Mouse (Mus musculus): ENCODE measurements around the gene Fgfr2. TPM values are rescaled to one million over a fixed set of nuclear protein-coding genes. Genes with fewer than 3 reads are reported as not detected.

Fgfr2 gene
- polyA plus RNA-seq, 1 experiment from 2014 or later, result 93.4 TPM

DNA sequence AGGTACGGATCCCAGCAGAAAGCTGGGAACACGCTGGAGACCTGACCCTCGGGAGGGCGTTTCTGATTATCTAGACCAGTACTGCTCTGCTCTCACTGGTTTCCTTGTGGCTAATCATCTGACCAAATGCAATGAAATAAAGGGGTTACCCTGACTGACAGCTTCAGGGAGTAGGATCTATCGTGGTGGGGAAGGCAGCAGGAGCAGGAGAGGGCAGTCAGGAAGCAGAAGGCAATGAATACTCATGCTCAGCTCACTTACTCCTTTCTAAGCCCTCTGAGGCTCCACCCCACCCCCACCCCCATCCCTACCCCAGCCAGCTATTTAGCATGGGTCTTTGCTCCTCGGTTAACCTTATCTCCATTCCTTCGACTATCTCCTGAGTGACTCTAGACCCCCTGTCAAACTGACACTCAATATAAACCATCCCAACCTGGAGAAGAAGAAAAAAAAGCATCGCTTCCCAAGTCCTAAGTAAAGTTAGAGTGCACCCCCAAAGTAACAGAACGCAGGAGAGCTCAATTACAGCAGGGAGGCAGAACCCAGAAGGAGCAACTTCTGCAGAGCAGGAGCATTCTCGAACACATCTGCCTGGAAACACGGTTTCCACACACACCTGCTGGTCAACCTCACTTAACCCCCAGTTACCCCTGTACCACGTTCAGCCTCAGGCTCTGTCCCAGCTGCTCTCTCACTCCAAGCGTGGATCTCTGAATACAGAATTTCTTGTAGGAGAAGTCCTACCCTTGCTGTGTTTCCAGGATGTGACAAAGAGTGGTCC lies 730.7 kb downstream of the Fgfr2 start:
- Histone ChIP-seq H3K4me2 (ENCODE audit: low read depth, low read length) (no peak overlapping the region), H3K27ac (ENCODE audit: low read length) (no peak overlapping the region), H3K4me3 (replicated peaks; ENCODE audit: low read length) (no peak overlapping the region), H3K4me1 (ENCODE audit: control insufficient read depth, insufficient read depth, low read length) (peaks cover 3% of the 10 kb centered on the region; the same call in 1 of the 2 replicates), H3K9me3 (replicated peaks; ENCODE audit: control insufficient read depth, low read length) (0 out of 2 replicates have a peak, but pooled peaks cover 4% of the 10 kb centered on the region), H3K9ac (ENCODE audit: low read length) (no peak overlapping the region), H3K27me3 (ENCODE audit: control insufficient read depth, insufficient read depth, low read length) (no peaks in the 10 kb centered on the region), H3K36me3 (ENCODE audit: control insufficient read depth, insufficient read depth, low read length) (no peaks in the 10 kb centered on the region)
- no peak for ATAC-seq (ENCODE audit: insufficient read depth, low FRiP score)
- WGBS, result 56% methylated on average over 13 of the region's 13 CpGs

- no peak overlapping the region for H3K4me3 ChIP-seq (replicated peaks; ENCODE audit: low read length)
- H3K36me3 ChIP-seq (ENCODE audit: control insufficient read depth, insufficient read depth, low read length), result no peaks in the 10 kb centered on the region
- no peaks in the 10 kb centered on the region for H3K9me3 ChIP-seq (replicated peaks; ENCODE audit: control insufficient read depth, low read length)
- no peak overlapping the region for H3K4me2 ChIP-seq (ENCODE audit: low read depth, low read length)
- WGBS, result 56% methylated on average over 7 of the region's 7 CpGs
- no peak overlapping the region for H3K9ac ChIP-seq (ENCODE audit: low read length)
- H3K4me1 ChIP-seq (ENCODE audit: control insufficient read depth, insufficient read depth, low read length), result peaks cover 16% of the 10 kb centered on the region; the same call in 1 of the 2 replicates
- H3K27ac ChIP-seq (ENCODE audit: low read length), result no peak overlapping the region
- ATAC-seq (ENCODE audit: insufficient read depth, low FRiP score), result no peak
- no peaks in the 10 kb centered on the region for H3K27me3 ChIP-seq (ENCODE audit: control insufficient read depth, insufficient read depth, low read length)
Measured at GRCm38 (mm10) chr7:132389473-132389872, 733.7 kb downstream of the Fgfr2 start.

GRCm38 (mm10) chr7:132387507-132387906 lies 735.6 kb downstream of the Fgfr2 start:
- Histone ChIP-seq H3K27me3 (ENCODE audit: control insufficient read depth, insufficient read depth, low read length) (no peaks in the 10 kb centered on the region), H3K4me2 (ENCODE audit: low read depth, low read length) (no peak overlapping the region), H3K9ac (ENCODE audit: low read length) (no peak overlapping the region), H3K4me1 (ENCODE audit: control insufficient read depth, insufficient read depth, low read length) (peaks cover 16% of the 10 kb centered on the region; the same call in 1 of the 2 replicates), H3K9me3 (replicated peaks; ENCODE audit: control insufficient read depth, low read length) (no peaks in the 10 kb centered on the region), H3K27ac (ENCODE audit: low read length) (no peak overlapping the region), H3K36me3 (ENCODE audit: control insufficient read depth, insufficient read depth, low read length) (no peaks in the 10 kb centered on the region), H3K4me3 (replicated peaks; ENCODE audit: low read length) (no peak overlapping the region)
- WGBS, result 54% methylated on average over 5 of the region's 5 CpGs
- no peak for ATAC-seq (ENCODE audit: insufficient read depth, low FRiP score)

DNA sequence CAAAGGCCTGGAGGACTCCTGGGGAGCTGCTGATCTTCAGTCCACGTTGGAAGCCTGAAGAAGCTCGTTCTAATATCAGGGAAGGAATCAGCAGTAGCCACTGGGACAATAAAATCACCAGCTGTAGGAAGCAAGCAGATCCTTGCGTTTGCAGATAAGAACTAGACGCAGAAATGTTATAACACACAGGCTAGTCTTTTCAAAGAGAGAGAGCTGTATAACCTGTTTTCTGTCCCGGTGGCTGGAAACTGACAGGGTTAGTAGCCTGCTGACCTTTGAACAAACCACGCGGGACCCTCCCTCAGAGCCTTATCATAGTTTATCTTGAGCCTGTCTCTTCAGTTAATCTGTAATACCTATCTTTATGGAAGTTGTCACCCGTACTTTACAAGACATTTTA lies 736.8 kb downstream of the Fgfr2 start:
- Histone ChIP-seq H3K9me3 (replicated peaks; ENCODE audit: control insufficient read depth, low read length) (no peaks in the 10 kb centered on the region), H3K4me3 (replicated peaks; ENCODE audit: low read length) (no peak overlapping the region), H3K4me1 (ENCODE audit: control insufficient read depth, insufficient read depth, low read length) (peaks cover 16% of the 10 kb centered on the region; the same call in 1 of the 2 replicates), H3K36me3 (ENCODE audit: control insufficient read depth, insufficient read depth, low read length) (no peaks in the 10 kb centered on the region), H3K4me2 (ENCODE audit: low read depth, low read length) (no peak overlapping the region), H3K27ac (ENCODE audit: low read length) (no peak overlapping the region), H3K27me3 (ENCODE audit: control insufficient read depth, insufficient read depth, low read length) (no peaks in the 10 kb centered on the region), H3K9ac (ENCODE audit: low read length) (0 out of 2 replicates have a peak overlapping the region, but pooled peaks have one; percentile 16)
- WGBS, result 15% methylated on average over 8 of the region's 8 CpGs
- no peak for ATAC-seq (ENCODE audit: insufficient read depth, low FRiP score)

DNA sequence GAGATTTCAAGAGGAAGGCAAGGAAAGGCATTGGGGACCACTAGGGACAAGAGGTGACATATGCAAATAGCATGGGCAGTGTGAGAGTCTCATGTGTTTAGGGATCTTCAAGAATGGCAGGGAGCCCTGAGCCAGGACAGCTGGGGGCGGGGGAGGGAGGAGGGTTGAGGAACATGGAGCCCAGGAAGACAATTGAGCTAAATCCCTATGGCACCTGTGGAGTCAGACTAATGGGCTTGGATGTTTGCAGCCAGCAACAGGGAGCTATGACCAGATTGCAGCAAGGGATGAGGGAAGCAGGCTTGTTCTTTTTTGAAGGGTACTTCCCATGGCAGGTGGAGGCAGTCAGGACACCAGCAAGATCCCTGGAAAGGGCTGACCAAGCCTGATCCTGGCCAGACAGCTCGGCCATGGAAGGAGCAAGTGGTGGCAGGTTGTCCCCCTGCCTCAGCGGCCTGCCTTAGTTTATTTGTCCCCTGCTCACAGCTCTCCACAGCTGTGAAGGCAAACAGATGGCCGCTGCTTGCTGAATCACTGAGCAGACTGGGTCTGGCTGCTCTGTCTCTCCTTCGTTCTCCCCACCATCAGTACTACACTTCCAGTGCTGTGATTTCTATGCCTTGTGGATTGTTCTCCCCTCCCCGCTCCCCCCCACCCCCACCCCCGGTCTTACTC lies 737.6 kb downstream of the Fgfr2 start:
- 27% methylated on average over 7 of the region's 7 CpGs for WGBS
- ATAC-seq (ENCODE audit: insufficient read depth, low FRiP score), result no peak
- H3K4me2 ChIP-seq (ENCODE audit: low read depth, low read length), result no peak overlapping the region
- H3K9ac ChIP-seq (ENCODE audit: low read length), result 0 out of 2 replicates have a peak overlapping the region, but pooled peaks have one; percentile 16
- no peaks in the 10 kb centered on the region for H3K36me3 ChIP-seq (ENCODE audit: control insufficient read depth, insufficient read depth, low read length)
- H3K4me3 ChIP-seq (replicated peaks; ENCODE audit: low read length), result no peak overlapping the region
- H3K27ac ChIP-seq (ENCODE audit: low read length), result no peak overlapping the region
- H3K27me3 ChIP-seq (ENCODE audit: control insufficient read depth, insufficient read depth, low read length), result no peaks in the 10 kb centered on the region
- H3K4me1 ChIP-seq (ENCODE audit: control insufficient read depth, insufficient read depth, low read length), result peaks cover 16% of the 10 kb centered on the region; the same call in 1 of the 2 replicates
- no peaks in the 10 kb centered on the region for H3K9me3 ChIP-seq (replicated peaks; ENCODE audit: control insufficient read depth, low read length)

GRCm38 (mm10) chr7:132384736-132385455 lies 738.3 kb downstream of the Fgfr2 start:
- no peak overlapping the region for H3K4me2 ChIP-seq (ENCODE audit: low read depth, low read length)
- H3K36me3 ChIP-seq (ENCODE audit: control insufficient read depth, insufficient read depth, low read length), result no peaks in the 10 kb centered on the region
- no peak overlapping the region for H3K4me3 ChIP-seq (replicated peaks; ENCODE audit: low read length)
- no peak overlapping the region for H3K27ac ChIP-seq (ENCODE audit: low read length)
- H3K9me3 ChIP-seq (replicated peaks; ENCODE audit: control insufficient read depth, low read length), result no peaks in the 10 kb centered on the region
- no peaks in the 10 kb centered on the region for H3K27me3 ChIP-seq (ENCODE audit: control insufficient read depth, insufficient read depth, low read length)
- no peak overlapping the region for H3K9ac ChIP-seq (ENCODE audit: low read length)
- no peak for ATAC-seq (ENCODE audit: insufficient read depth, low FRiP score)
- WGBS, result 31% methylated on average over 8 of the region's 8 CpGs
- peaks cover 16% of the 10 kb centered on the region; the same call in 1 of the 2 replicates for H3K4me1 ChIP-seq (ENCODE audit: control insufficient read depth, insufficient read depth, low read length)

- Histone ChIP-seq H3K4me2 (ENCODE audit: low read depth, low read length) (no peak overlapping the region), H3K9me3 (replicated peaks; ENCODE audit: control insufficient read depth, low read length) (no peaks in the 10 kb centered on the region), H3K9ac (ENCODE audit: low read length) (no peak overlapping the region), H3K27me3 (ENCODE audit: control insufficient read depth, insufficient read depth, low read length) (no peaks in the 10 kb centered on the region), H3K27ac (ENCODE audit: low read length) (no peak overlapping the region), H3K36me3 (ENCODE audit: control insufficient read depth, insufficient read depth, low read length) (no peaks in the 10 kb centered on the region), H3K4me3 (replicated peaks; ENCODE audit: low read length) (no peak overlapping the region), H3K4me1 (ENCODE audit: control insufficient read depth, insufficient read depth, low read length) (peaks cover 6% of the 10 kb centered on the region; the same call in 1 of the 2 replicates)
- 25% methylated on average over 1 of the region's 1 CpGs for WGBS
- no peak for ATAC-seq (ENCODE audit: insufficient read depth, low FRiP score)
Measured at GRCm38 (mm10) chr7:132380634-132381336, 742.4 kb downstream of the Fgfr2 start.

DNA sequence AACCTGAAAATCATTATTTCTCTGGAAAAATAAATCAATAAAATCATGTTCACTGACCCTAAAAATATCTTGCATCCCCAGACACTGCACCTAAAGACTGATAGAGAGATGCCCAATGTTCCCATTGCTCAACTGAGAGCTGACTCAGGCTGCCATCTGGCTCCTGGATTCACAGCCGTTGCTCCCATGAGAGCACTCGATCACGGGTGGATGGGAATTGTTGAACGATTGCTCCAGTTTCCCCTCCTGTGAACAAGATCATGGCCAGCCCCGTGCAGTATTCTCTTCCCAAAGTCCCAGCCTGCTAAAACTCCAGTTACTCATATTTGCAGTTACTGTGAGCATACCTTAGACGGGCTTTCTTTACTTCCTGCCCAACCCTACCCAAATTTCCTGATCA lies 745.2 kb downstream of the Fgfr2 start:
- Histone ChIP-seq H3K9me3 (replicated peaks; ENCODE audit: control insufficient read depth, low read length) (no peaks in the 10 kb centered on the region), H3K27ac (ENCODE audit: low read length) (no peak overlapping the region), H3K4me3 (replicated peaks; ENCODE audit: low read length) (no peak overlapping the region), H3K4me2 (ENCODE audit: low read depth, low read length) (no peak overlapping the region), H3K9ac (ENCODE audit: low read length) (no peak overlapping the region), H3K4me1 (ENCODE audit: control insufficient read depth, insufficient read depth, low read length) (peaks cover 5% of the 10 kb centered on the region), H3K36me3 (ENCODE audit: control insufficient read depth, insufficient read depth, low read length) (no peaks in the 10 kb centered on the region), H3K27me3 (ENCODE audit: control insufficient read depth, insufficient read depth, low read length) (no peaks in the 10 kb centered on the region)
- WGBS, result 64% methylated on average over 6 of the region's 6 CpGs
- ATAC-seq (ENCODE audit: insufficient read depth, low FRiP score), result no peak

Measured in stomach, embryonic 16.5 days (tissue).